Mouse (Mus musculus) bone marrow, adult 2 months (tissue): ENCODE data around the gene Rgs9.

Source experiments
- CTCF ChIP-seq: fragments of 200-500 bp; IDR thresholded peaks from 2 replicates; pipeline ENCODE4 v1.5.1; 2011; ENCODE audit warnings: low read length, control low read depth; ENCODE audit not compliant: control insufficient read depth, insufficient read depth
- POLR2A ChIP-seq: fragments of 200-500 bp; IDR thresholded peaks from 2 replicates; pipeline ENCODE4 v1.6.1; 2011; ENCODE audit warnings: low read depth, mild to moderate bottlenecking, control low read depth, low read length, borderline replicate concordance; ENCODE audit not compliant: control insufficient read depth

DNA sequence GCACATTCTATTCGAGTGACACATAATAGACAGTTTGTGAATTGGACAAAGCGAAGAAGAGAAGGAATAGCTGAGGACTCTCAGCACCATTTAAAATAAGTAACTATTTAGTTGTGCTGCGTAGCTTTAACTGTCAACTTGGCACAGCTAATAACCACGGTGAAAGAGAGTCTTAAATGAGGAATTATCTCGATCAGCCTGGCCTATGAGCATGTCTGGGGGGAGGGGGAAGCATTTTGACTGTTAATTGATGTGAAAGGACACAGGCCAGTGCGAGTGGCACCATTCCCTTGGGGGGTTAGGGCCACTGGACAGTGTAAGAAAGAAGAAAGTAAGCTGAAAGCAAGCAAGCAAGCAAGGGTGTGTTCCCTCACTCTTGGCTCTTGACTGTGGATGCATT, 38.0 kb upstream of the Rgs9 start:
- TF ChIP-seq CTCF = no peak
- TF ChIP-seq POLR2A = no peak
